Mouse (Mus musculus) gastrocnemius, postnatal 25 days (tissue): ENCODE data around the gene Hist1h2be. TPM values are rescaled to one million over a fixed set of nuclear protein-coding genes. Genes with fewer than 3 reads are reported as not detected.

ENCODE experiments used
- DNase-seq: peaks from one replicate; pipeline ENCODE4 v3.0.0; 2022
- long read RNA-seq, 2 experiments: library from polyadenylated mRNA; stranded (forward); transcript quantifications; one replicate each; pipeline ENCODE4 v2.0.0; 2021
- total RNA-seq, 2 experiments: library from RNA; stranded (reverse); gene quantifications; 1 replicate in 1 of 2; 2 replicates in 1 of 2; pipeline ENCODE4 v1.2.3; 2021

Gene Hist1h2be
- total RNA-seq: 10 to 100 TPM; 18.0 to 18.2 TPM
- long read RNA-seq, experiment 1, transcript Hist1h2be-203 (1 exons, 2,099 nt): major isoform, 20 of 21 reads
- long read RNA-seq, experiment 1, partial matches to known transcripts: 0 of 21 reads
- long read RNA-seq, experiment 1, other reads (novel, unspliced or antisense): 1 of 21 reads
- long read RNA-seq, experiment 2, transcript Hist1h2be-203 (1 exons, 2,099 nt): major isoform, 5 of 7 reads
- long read RNA-seq, experiment 2, partial matches to known transcripts: 1 of 7 reads
- long read RNA-seq, experiment 2, other reads (novel, unspliced or antisense): 1 of 7 reads

DNA sequence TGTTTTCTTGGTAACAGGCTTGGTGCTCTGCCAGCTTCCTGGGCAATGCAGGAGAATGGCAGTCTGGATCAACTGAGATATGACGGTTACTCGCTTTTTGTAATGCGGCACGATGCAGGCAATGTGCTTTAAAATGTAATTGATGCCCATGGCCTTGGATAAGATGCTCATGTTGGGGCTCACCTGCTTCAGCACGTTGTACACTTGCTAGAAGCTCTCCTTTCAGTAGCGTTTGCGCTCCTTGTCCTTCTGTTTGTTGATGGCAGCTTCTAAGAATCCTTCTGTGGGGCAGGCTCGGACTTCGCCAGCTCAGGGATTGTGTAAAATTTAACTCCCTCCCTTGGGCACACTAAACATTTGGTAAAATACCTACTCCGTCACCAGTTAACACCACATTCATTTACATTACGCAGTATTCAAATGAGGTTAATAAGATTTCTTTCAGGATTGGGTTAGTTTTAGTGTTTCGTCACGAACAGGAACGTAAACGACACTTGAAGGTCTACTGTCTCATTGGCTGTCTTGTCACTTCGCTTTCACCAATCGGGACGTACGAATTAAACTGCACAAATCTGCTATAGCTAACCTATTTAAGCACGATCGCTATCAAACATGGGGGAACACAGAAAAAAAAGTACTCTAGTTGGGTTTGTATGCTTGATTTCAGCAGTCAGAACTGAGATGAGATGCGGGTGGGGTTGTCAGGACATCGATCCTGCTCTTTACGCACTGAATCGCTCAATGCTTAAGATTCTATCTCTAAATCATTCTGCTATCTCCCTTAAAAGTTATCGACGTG, at the start of gene Hist1h2be:
Gene Hist1h2be (minus strand): TSS at position 392 of the 799 bp plus-strand sequence.
- peak; percentile 38 for DNase-seq

DNA sequence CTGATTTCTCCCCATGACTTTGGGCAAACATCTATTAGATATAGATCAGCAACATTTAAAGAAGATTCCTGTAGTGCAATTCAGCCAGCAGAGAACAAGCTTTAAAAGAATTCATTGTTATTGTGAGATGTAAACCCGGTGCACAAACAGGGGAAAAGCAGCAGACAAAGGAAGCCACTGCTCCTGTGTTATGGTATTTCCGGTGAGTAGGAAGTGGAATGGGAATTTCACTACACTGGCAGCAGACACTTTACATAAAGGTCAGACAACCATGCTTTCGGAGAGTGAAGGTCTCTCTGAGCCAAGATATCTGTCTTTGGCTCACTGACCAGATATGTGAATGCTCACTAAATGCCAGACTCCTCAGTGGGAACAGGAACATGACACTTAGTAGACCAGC, 41.6 kb upstream of the Hist1h2be start:
- no peak for DNase-seq

DNA sequence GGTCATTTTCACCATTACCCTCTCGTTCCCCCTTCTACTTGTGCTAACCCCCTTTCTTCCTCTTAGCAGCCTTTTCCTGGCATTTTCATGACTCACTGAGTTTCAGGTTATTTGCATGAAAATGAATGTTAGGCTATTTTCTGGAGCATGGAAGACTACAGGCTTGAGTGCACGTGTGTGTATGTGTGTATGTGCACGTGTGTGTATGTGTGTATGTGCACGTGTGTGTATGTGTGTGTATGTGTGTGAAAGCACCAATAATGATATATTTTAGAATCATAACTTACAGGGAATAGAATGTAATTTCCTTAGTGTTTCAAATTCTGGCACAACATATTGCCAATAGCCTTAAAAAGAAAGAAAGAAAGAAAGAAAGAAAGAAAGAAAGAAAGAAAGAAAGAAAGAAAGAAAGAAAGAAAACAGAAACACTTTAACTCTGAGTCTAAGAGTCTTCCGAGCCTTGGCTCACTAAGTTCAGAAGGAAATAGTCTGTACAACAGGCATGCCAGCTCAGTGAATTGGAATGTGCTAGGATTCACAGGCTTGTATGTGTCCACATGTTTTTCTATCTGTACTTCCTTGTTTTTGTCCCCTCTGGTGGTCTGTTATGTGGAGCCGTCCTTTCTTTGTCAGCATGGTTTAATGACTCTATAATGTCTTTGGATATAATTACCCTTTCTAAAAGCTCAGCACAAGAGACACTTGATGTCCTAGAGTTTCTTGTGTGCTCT, 38.9 kb upstream of the Hist1h2be start:
- no peak for DNase-seq

DNA sequence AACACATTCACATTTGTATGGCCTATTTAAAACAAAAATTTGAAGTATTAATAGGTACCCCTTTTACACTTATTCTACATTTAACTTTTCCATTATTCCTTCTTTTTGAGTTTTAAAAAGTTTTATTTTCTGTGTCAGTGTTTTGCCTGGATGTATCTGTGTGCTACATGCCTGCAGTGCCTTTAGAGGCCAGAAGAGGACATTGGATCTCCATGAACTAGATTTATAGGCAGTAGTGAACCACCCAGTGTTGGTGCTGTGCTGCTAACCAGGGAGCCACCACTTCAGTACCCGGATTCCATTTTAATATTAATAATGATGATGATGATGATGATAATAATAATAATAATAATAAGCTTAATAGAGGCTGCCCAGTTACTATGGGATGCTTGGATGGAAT, 9.7 kb upstream of the Hist1h2be start:
- DNase-seq: no peak

DNA sequence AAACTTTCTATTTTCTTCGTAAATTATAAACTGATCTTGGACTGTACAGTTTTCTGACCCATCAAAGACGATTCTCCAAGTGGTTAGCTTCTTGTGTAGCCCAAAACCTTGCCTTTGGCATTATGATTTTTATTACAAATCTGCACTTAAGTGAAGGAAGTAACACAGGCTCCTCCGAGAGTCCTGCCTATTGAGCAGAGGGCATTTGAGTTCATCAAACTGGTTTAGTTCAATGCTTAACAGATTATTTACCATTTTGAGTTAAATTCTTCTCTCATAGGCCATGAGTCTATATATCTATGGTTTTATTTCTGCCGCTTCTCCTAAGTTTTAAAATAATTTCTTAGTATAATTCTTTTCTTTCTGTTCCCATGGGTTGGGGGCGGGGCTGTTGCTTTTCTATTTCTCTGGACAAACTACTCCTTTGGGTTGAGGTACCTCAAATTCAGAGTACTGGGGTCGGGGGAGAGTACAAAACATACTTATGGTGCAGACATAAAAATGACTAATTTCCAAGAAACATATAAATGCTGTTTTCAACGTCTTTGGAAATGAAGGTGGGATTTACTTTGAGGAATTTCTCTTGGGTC, 2.0 kb upstream of the Hist1h2be start:
- no peak for DNase-seq

DNA sequence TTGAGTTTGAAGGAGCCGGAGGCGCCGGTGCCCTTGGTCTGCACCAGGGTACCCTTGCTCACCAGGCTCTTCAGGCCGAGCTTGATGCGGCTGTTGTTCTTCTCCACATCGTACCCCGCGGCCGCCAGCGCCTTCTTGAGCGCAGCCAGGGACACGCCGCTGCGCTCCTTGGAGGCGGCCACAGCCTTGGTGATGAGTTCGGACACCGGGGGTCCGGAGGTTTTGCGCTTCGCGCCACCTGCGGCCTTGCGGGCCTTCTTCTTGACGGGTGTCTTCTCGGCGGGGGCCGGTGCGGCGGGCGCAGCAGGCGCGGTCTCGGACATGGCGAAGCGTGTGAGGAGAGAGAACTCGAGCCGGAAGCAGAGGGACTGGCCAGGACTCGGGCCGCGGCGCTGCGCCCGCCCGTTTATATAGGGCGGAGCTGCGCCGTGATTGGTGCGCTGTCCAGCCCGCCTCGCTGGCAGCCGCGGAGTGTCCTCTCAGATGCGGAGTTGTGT, 1.3 kb upstream of the Hist1h2be start, which contains the start of gene Hist1h1e:
Gene Hist1h1e (minus strand): TSS at position 384 of the 497 bp plus-strand sequence.
- DNase-seq: peak; percentile 92

DNA sequence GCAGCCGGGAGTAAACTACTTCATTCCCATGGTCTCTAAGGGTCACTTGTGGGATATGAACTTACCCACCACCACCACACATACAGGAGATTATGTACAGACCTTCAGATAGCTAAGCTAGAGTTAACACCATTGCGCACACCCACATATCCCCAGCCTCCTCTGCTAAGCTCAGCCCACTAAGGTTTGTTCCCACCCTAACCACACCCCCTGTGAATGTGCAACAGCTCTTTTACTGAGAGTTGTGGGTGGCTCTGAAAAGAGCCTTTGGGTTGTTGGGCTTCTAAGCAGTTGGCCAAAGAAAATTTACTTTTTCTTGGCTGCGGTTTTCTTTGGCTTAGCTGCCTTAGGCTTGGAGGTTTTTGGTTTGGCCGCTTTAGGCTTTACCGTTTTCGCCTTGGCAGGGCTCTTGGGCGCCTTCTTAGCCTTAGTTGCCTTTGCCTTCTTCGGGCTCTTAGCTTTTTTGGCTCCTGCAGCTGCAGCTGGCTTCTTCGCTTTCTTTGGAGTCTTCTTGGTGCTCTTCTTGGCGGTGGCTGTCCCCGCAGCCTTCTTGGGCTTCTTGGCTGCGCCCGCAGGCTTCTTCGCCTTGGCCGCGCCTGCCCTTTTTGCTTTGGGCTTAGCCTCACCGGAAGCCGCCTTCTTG, 729 bp upstream of the Hist1h2be start:
- peak; percentile 64 for DNase-seq

DNA sequence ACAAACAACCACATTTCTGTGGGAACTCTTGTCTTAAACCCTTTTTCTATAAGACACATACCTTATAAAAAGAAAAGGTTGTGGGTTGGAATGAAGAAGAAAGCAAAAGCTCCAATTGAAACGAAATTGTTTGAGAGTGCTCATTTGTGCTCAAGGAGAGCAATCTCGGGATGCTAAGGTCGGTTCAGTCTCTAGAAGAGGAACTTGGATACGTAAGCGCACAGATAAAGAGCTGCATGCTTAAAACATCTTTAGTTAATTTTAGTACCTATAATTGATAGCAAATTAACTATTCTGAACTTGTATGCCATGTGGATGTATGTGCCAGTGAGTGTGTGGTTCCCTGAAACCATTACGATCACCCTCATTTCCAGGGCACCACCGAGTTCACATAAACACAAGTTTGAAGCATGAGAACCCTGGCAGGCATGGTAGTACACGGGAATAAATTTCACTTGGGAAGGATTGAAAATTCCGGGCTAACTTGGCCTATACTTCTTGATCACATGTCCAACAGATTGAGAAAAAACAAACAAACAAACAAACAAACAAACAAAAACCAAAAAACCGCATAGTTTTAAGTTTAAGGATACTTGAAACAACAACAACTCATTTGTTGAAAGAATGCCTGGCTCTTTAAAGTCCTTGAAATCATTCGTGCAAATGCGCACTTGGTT, 730 bp downstream of the Hist1h2be start:
- no peak for DNase-seq

DNA sequence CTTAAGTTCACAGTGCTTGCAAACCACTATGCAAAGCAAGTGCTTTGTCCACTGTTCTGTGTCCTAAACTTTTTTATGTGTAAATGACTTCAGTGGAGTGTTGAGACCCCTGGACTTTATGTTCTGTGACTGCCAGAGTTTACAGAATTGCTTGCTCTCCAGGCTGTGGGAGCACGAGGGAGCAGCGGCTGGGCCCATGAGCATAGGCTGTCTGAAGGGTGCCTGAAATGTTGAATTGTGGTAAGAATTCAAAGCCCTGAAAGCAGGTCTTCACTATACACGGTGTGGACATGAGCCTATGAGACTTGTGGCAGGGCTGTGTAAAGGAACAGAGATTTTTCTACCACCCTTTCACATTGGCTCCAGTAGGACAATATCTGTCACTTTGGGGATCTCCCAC, 9.3 kb downstream of the Hist1h2be start:
- no peak for DNase-seq

DNA sequence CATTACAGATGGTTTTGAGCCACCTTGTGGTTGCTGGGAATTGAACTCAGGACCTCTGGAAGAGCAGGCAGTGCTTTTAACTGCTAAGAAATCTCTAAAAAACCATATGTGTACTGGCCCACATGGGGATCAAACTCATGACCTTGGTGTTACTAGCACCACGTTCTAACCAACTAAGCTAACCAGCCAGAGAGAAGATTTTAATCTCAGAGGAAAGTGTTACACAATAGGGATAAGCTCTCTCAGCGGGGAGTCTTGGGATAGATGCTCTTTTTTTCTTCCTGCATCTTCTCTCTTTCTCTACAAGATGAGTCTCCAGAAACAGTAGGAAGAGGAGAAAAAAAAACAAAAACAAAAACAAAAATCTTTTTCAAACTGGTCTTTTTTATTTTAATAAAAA, 10.5 kb downstream of the Hist1h2be start:
- DNase-seq: no peak

DNA sequence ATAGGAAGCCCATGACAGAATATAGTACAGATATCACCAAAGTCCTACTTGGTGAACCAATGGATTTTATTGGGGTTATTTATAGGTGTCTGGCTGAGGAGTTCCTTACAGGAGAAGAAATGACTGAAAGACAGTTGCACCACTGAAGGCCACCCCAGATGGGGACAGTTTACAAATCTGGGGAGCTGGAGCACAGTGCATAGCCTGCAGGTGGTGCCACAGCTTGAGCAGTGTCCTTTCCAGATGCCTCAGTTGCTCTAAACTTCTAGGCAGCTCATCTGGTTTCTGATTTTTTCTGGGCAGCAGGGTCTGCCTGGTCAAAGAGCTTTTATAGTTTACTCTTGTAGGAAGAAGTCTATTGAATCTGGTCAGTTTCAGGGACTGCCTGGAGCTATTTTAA, 11.1 kb downstream of the Hist1h2be start:
- DNase-seq: no peak

DNA sequence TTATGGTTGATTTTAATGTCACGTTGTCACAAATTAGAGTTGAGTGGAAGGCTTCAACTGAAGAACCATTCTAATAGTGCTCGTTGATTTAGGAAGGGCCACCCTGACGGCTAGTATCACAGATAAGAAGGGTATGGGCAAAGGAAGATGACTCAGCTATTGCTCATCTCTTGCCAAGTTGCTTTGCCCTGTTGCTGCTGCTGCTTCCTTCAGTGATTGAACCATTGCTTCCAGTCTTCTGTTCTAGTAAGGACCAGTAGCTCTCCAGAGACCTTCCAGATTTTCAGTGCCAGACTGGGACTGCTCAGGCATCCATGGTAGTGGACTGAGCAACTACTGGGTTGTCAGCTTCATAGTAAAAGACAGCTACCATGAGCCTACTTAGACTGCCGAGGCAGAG, 11.7 kb downstream of the Hist1h2be start:
- DNase-seq: no peak

DNA sequence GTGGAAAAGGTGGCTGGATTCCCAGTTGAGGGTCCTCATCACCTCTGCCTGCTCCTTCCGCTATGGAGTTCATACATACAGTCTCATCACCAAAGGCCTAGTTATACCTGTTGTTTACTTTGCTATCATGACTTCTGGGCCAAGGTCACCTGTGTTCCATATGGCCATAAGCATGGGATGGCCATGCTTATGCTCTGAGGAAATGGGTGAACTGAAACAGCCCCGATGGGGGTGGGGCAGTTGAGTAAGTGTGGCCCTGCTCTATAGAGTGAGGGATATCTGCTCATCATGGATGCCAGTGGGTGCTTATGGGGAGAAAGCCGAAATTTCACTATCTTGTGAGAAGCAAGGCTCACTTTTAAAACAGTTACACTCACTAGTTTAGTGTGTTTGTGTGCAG, 15.9 kb downstream of the Hist1h2be start:
- no peak for DNase-seq

DNA sequence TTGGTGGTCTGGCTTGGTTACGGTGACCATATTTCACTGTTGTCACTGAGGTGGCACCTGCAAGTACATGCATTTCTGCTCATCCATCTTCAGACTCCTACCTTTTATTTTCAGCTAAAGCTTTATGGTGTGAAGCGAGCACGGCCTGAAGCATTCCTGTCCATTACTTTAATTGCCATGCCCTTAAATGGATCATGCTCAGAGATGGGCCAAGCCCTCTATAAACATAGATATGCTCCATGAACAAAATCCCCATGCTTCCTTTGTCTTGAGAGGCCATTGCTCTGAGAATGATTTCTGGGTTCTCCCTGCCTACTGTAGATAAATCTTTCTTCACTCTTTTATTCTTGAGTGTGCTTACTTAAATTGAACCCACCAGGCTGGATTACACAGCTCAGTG, 16.5 kb downstream of the Hist1h2be start:
- DNase-seq: no peak

DNA sequence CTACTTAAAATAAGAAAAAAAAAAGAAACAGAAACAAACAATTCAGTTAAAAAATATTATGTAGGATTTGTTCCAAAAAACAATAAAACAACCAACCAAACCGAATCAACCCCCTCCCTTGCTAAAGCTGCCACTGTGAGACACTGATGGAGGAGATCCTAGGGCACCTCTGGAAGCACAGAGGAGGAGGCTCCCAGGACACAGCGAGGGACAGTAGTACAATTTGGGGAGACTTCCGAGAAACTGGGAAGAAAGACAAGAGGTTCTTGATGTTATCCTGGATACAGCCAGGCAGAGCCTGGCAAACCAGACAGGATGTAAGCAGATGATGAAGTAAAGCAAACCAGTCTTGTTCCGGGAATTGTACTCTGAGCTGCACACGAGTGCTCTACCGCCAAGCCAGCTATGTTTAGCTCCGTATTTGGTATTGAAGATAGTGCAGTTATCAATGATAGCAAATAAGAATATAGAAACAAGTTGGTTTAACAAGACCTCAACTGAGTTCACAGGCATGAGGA, 17.7 kb downstream of the Hist1h2be start:
- no peak for DNase-seq

DNA sequence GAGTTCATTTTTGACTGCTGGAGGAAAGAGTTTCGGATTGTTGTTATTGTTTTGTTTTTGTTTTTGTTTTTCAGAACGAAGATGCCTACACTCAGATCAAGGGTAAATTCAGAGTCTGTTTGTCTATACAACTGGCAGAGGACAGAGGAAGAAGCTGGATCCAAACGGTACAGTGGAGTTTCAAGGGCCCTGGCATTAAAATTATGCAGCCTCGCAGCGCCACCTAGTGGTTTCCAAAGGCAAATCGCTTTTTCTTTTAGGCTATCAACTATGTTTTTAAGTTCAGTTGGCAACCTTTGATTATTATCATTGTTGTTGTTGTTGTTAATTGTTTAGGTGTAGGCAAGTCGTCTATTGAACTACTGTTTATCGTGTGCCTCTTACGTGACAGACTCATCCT, 23.0 kb downstream of the Hist1h2be start:
- peak; percentile 33 for DNase-seq

DNA sequence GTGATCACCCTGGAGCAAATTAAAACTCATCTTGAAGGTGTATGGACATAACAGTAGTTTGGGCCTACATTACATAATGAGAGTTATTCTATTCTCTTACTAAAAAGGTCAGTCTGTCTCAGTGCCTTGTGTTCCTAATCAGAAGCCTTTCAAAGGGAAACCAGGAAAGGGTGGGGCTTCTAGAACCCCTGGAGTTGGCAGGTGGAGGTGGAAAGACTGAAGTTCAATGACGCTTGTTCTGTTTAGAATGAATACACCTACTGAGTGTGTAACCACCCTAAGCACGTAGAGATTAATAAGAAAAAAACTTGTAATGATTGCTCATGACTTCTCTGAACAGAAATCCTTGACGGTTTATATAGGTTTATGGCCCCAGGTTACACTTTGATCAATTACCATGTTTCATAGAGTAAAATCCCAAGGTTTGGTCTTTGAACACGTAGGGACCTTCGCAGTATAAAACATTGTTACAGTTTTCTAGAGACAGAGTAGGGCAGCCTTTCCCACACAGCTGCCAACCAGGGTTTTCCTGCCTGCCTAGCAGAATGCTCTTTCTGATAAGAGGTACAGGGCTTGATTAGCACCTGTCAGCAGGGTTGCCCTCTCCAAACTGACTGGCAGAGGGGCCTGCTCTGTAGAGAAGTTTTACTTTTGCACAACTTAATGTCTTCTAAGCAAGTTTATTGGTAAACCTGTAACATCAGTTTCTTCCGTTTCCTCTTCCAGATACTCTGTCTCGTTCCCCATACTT, 25.1 kb downstream of the Hist1h2be start:
- no peak for DNase-seq

DNA sequence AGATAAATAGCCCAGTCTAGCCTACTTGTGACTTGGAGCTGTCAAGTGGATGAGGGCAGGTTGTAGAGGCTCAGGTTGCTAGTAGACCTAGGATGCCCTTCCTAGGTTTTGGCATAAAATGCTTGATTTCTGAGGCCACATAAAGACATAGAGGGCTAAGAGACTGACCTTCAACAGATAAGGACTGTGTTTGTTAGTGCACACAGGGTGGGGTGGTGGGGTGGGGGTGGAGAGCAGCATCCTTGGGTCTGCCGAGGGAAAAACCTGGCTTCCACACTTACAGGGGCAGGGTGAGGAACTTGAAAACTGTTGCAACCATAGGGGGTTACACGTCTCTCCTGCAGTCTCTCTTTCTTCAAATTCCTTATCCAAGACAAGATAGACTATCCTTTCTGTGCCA, 25.7 kb downstream of the Hist1h2be start:
- no peak for DNase-seq

DNA sequence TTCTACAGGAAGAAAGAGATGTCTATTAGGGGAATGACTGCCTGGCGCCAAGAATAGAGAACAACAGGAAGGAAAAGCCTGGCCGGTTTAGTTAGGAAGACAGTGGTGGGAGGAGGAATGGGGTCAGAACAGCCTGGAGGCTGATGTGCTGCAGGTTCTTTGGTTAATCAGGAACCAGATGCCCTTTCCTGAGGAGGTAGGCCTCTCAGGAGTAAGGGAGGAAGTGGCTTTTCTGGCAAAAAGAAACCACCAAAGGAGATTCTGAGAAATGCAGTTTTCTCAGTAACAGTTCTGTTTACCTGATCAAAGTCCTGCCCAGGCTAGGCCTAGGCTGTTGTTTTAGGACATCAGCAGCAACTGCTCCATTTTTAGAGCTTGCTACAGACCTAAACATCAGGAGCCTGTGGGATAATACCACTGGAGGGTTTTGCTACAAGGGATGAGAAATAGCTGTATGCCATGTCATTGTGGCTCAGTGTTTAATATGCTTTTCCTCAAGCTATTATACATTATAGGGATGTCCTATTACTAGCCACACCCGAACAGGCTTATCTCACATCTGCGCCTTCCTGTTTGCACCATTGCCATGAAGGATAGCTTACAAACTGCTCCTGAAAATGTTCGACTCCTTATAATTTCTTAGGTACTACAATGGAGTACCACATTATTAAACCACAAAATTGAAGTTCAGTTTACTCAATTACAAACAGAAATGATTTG, 27.7 kb downstream of the Hist1h2be start:
- DNase-seq: no peak

DNA sequence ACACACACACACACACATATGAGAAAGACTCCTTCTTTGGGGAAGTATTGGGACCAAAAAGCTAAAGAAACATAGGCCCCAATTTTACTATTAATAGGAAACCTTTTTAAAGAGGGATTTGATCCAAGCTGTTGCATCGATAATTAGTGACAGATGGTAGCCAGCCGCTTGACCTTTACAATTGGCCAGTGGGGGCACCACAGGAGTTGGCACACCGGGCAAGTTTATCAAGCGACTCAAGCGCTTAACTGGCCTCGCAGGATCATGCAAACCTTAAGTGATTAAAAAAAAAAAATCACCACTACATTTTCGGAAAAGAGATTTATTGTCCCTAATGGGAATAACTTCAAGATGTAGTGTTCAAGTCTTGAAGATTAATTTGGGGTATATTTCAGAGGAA, 28.3 kb downstream of the Hist1h2be start:
- no peak for DNase-seq
